Comparison of ENCODE assay signal across 23 mouse cellular contexts in the genomic region with DNA sequence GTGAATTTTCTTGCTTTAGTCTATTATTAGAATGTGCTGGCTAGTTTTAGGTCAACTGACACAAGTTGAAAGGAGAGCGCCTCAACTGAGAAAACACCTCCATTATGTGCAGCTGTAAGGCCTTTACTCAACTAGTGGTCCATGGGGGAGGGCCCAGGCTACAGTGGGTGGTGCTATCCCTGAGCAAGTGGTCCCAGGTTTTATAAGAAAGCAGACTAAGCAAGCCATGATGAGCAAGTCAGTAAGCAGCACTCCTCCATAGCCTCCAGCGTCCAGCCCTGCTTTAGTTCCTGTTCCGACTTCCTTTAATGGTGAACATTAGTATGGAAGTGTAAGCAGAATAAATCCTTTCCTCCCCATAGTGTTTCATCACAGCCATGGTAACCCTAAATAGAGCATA.
"Had no signal": no experiment of that assay in that cellular context is flagged by ENCODE, and none has a peak within 500 bp of the region (broad histone marks: within the 10 kb centered on the region; RNA-seq: fewer than 3 reads in every experiment).

No protein-coding gene starts in this region.

- H3K9ac ChIP-seq: liver, postnatal 0 days; lung, embryonic 15.5 days; midbrain, embryonic 12.5 days; neural tube, embryonic 13.5 days; neural tube, embryonic 15.5 days had no signal

- H3K4me2 ChIP-seq: lung, embryonic 15.5 days; midbrain, embryonic 12.5 days; neural tube, embryonic 13.5 days; neural tube, embryonic 15.5 days had no signal

- H3K4me1 ChIP-seq: lung, embryonic 15.5 days; megakaryocyte, embryonic 14.5 days; midbrain, embryonic 10.5 days; midbrain, embryonic 12.5 days; neural tube, embryonic 13.5 days; neural tube, embryonic 15.5 days had no signal

- H3K9me3 ChIP-seq: lung, embryonic 15.5 days; midbrain, embryonic 10.5 days; midbrain, embryonic 12.5 days; neural tube, embryonic 13.5 days; neural tube, embryonic 15.5 days had no signal

- H3K4me3 ChIP-seq: lung, embryonic 15.5 days; megakaryocyte, embryonic 14.5 days; midbrain, embryonic 10.5 days; midbrain, embryonic 12.5 days; myocyte; neural tube, embryonic 13.5 days; neural tube, embryonic 15.5 days had no signal

- H3K36me3 ChIP-seq: lung, embryonic 15.5 days; midbrain, embryonic 10.5 days; midbrain, embryonic 12.5 days; neural tube, embryonic 13.5 days; neural tube, embryonic 15.5 days had no signal

- H3K27me3 ChIP-seq: lung, embryonic 15.5 days; midbrain, embryonic 12.5 days; neural tube, embryonic 13.5 days; neural tube, embryonic 15.5 days had no signal

- ATAC-seq: liver, postnatal 0 days; lung, postnatal 0 days; midbrain, embryonic 16.5 days had no signal

- DNase-seq: liver, postnatal 0 days; lung, adult 2 months; lung, postnatal 14 days; lung, postnatal 36 days; midbrain, embryonic 14.5 days; retina, postnatal 1 day; right cerebral cortex, adult 18-20 months; right cerebral cortex, postnatal 25 days; right cerebral cortex, postnatal 4 days; spleen, adult 18-20 months; thymus, adult 18-20 months; thymus, postnatal 14 days; thymus, postnatal 36 days had no signal

- H3K27ac ChIP-seq: lung, embryonic 15.5 days; macrophage; midbrain, embryonic 10.5 days; midbrain, embryonic 12.5 days; neural tube, embryonic 13.5 days; neural tube, embryonic 15.5 days had no signal
